Mouse (Mus musculus): Measurements from ENCODE around the gene Rnf144b.

- TF ChIP-seq CTCF (IDR thresholded peaks at IDR 0.05; ENCODE audit: low read depth) (no peak), EP300 (optimal IDR thresholded peaks at IDR 0.05) (no peak)
These were observed 154.8 kb downstream of the Rnf144b start for GRCm38 (mm10) chr13:47277000-47277823.

Data from stomach, postnatal 0 days (tissue).